Mouse (Mus musculus): Measurements from ENCODE around the gene Hs6st1.
"Not testable (repeated sequence)": the region's sequence is repeated elsewhere in the genome, so short reads cannot be mapped to it uniquely, and the experiment has no call there.

Hs6st1 gene

DNA sequence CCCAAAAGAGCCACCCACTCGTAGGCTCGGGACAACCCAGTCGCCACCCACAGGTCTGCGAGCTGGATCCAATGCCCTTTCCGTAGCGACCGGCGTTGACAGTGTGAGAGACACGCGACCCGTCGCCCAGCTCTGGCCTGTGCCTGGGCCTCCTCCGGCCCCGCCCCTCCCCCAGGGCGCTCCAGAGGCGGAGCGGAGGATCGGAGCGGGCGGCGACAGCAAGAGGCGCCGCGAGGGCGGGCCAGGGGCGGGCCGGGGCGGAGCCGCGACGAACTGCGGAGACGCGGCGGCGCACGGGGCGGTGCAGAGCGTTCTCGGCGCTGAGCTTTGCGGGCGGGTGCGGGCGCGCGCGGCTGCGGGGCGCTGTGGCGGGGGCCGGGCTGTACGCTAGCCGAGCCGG is at the start of gene Hs6st1:
Gene Hs6st1 (plus strand): TSS at position 325 of the 400 bp plus-strand sequence.
- peak; percentile 95 for DNase-seq

DNA sequence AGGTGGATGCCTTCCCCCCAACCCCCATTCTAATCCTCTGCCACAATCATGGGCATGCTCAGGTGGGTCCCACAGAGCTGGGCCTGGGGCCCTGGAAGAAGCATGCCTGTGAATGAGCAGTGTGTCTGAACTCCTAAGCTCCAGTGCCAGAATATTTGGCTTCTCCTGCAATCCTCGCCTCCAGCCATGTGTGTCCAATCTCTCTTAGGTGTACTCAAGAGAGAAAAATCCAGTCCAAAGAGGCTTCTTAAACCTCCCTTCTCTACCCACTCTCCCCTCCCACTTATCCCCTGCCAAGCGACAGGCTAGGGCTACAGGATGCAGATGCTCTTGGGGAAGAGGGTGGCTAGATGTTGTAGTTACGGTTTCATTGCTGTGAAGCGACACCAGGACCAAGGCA is 49.6 kb upstream of the Hs6st1 start:
- peak; percentile 74 for DNase-seq

DNA sequence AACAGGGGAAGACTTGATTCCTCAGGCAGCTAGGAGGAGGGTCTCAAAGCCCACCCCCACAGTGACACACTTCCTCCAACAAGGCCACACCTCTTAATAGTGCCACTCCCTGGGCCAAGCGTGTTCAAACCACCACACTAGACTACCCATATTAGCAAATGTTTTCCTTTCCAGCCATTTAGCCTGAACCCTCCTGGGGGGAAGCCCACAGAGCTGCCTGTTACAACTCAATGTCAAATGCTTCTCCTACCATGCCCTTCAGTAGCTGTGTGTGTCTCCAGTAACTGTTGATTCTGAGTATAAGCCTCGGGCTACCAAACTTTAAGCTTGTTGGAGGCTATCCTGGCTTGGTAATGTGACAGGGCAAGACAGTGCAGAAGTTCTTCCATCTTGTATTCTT is 49.0 kb upstream of the Hs6st1 start:
- no peak for DNase-seq

DNA sequence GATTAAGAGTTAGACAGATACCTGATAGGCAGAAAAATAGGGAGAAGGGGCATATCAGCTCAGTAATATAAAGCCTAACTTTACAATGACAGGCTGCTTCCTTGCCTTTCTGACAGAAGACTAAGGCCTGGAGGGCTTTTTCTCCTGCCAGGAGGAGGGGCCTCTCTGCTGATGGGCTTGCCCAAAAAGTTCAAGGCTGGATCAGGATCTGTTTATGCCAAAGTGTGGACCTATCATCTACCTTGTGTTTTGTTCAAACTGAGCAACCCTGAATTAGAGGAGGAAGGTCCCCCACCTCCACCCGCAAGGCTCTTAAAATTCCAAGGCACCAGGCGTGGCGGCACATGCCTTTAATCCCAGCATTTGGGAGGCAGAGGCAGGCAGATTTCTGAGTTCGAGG is 47.9 kb upstream of the Hs6st1 start:
- no peak for DNase-seq

DNA sequence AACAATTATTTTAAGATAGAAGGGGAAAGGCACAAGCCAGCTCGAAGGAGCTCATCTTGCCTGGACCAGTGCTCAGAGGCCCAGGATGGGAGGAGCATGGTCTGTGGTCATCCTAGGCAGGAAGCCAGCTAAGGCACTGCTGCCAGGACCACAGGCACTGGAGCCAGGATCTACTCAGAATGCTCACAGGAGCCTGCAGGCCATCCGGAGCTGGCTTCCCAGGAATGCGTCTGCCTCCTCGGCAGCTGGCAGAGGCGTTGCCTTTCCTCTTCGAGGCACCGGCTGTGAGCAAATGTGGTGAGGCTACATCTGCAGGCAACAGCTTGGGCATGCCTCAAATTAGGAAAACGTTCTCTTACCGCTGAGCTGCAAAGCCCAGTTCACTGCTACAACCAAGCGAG is 37.8 kb upstream of the Hs6st1 start:
- DNase-seq = peak; percentile 85

- DNase-seq = no peak
Measured at GRCm38 (mm10) chr1:36038769-36039168, 29.4 kb upstream of the Hs6st1 start.

DNA sequence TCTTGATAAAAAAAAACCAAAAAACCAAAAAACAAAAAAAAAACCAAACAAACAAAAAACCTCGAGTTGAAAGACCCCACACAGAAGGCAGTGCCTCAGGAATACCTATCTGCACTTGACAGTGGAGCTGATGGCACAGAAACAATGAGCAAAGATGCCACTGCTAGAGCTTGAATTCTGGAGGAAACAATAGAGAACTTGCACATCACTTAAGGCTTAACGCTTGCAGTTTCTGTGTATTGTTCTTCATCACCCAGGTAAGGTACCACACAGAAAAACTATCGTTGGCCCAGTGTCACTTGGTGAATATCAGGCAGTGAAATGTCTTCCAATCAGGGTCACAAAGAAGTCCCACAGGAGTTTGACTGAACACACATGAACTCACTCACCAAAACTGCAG is 26.1 kb upstream of the Hs6st1 start:
- DNase-seq = no peak

GRCm38 (mm10) chr1:36043793-36044192 is 24.4 kb upstream of the Hs6st1 start:
- DNase-seq = not testable (repeated sequence)

- no peak for DNase-seq
Measured at GRCm38 (mm10) chr1:36044288-36044687, 23.9 kb upstream of the Hs6st1 start.

DNA sequence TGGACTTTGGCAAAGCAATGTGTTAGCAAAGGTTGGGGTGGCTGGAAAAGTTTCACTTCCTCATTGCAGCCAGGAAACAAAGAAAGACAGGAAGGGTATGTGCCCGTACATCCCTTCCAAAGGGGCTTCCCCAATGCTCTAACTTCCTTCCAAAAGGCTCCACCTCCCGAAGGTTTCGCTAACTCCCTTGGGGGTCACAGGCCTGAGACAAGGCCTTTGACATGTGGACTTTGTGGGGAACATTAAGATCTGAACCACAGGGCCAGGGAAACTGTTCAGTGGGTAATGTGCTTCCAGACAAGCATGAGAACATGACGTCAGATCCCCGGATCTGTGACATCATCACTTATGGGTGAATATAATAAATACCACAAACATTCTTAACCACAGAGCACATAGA is 15.5 kb upstream of the Hs6st1 start:
- DNase-seq = no peak

- no peak for DNase-seq
Measured at GRCm38 (mm10) chr1:36053566-36053965, 14.6 kb upstream of the Hs6st1 start.

DNA sequence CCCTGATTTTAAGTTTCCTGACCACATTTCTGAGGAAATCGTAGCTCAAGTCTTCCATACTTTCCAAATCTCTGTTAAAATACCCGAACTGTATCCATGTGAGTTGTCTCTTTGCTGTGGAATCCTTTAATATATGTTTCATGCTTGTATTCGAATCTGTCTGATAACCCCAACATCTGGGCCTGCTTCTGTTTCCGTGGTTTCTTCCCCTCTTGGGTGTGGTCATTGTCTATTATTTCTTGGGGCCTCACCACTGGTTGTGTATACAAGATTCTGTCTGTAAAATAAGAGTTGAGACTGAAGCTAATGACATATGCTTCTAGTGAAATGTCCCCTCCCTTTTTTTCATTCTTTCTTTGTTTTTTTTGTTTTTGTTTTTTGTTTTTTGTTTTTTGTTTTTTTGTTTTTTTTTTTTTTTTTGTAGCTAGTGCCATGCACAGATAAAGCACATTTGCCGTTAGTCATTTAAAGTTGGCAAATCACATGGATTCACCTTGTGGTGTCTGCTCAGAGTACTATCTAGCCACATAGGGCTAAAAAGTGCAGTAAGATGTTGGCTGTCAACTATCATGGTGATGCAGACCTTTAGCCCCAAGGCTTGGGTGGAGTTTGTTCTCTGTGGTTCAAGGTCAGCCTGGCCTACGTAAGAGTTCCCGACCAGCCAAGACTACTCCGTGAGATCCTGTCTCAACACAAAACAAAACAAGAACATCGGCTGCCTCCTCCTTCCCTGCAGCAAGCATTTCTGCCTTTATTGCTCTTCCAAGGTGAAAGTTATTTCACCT is 13.8 kb upstream of the Hs6st1 start:
- no peak for DNase-seq

GRCm38 (mm10) chr1:36054967-36055357 is 13.2 kb upstream of the Hs6st1 start:
- DNase-seq = no peak

GRCm38 (mm10) chr1:36059351-36059750 is 8.8 kb upstream of the Hs6st1 start:
- no peak for DNase-seq

DNA sequence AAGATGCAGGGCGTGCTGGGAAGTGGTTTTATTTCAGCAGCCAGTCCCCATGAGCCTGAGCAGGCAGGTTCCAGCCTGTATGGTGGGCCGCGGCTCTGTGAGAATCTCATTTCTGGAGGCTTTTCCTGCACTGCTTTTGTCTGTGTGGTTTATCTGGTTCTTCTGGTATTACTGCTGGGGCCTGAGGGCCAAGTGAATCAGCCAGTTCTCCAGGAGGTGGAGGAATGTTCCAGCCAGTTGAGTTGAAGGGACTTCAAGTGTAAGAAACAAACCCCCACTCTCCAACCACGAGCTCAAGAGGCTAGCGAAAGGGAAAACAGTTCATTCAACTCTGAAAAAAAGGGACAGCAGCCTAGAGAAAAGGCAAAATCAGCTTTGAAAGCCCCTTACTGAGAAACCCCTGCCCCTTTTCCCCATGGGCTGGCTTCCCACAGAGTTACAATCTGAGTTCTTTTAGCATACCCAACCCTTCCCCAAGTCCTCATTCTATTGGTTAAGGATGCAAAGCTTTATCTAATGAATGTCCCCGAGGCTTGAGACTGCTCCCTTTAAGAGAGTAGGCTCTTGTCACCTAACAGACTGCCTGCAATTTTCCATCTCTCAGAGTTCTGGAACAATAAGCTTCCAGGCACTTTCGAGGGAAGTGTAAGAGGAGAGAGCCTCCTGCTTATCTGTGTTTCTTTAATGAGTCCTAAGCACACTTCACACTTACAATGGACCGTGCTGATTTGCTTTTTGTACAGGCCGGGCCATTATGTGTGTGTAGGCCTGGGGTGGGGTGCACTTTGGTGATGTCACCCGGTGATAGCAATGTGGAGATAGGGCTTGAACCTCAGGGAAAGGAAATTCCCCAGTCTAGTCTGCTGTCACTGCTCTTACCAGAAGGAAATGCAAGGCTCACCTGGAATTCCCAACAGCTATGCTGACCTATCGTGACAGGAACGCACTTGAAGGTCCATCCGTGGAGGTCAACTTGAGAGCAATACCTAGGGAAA is 7.9 kb upstream of the Hs6st1 start:
- peak; percentile 32 for DNase-seq

DNA sequence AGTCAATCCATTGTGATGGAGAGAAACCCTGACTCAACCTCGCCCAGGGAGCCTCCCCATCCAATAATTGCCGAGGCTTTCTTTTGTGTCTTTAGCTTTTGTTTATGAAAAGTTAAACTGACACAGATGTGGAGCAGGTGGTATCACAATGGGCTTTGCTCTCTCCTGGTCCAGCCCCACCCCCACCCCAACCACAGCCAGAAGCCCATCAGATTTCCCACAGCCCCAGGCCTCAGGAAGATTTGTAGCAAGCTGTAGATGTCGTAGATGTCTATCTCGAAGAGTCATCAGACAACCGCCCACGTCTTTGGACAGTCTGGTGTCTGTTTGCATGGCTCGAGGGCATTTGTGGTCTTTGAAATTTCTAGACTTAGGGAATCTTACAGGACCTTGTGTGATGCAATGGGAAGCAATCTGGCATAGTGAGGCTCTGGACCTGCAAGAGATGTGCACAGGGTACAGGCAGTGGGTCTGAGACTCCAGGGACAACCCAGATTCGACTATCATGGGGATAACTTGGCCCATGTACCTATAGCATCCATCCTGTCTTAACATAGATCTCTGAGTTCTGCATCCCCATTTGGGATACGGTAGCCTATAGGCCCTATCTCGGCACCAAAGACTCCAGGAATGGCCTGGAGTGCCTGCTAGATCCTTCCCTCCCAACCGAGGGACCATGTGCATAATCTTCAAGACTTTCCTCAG is 6.8 kb upstream of the Hs6st1 start:
- DNase-seq = no peak

GRCm38 (mm10) chr1:36062088-36062805 is 6.0 kb upstream of the Hs6st1 start:
- DNase-seq = no peak

GRCm38 (mm10) chr1:36062826-36063640 is 5.2 kb upstream of the Hs6st1 start:
- no peak for DNase-seq

- DNase-seq = no peak
Measured at GRCm38 (mm10) chr1:36063641-36063955, 4.6 kb upstream of the Hs6st1 start.

DNA sequence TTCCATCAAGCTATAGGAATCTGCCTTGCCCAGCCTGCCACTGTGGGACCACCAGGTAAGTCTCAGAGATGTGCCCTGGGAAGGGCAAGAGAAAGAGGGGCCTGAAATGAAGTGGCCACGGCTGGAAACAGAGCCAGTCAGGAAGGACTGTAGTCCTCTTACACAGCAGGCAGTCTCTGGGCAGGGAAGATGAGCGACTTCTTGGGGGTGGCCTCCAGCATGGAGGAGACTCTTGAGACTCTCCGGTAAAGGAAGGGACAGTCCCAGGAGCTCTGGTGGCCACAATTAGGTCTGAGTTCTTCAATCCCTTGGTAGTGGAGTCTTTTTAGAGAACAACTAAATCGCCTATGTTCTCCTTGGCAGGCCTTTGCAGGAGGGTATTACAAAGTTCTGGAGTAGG is 4.0 kb upstream of the Hs6st1 start:
- no peak for DNase-seq

- peak; percentile 96 for DNase-seq
Measured at GRCm38 (mm10) chr1:36064861-36065760, 3.1 kb upstream of the Hs6st1 start.

Measured in kidney, adult 11 months (tissue).